Mouse (Mus musculus) CH12.LX (cell line): ENCODE data around the gene Cd5. TPM values are rescaled to one million over a fixed set of nuclear protein-coding genes. Genes with fewer than 3 reads are reported as not detected.

Experiments
- DNase-seq: peaks from one replicate; pipeline ENCODE4 v3.0.0-alpha.2; 2013; ENCODE audit errors: extremely low read depth
- H3K27ac ChIP-seq: 2 replicates; pipeline ENCODE4 v1.5.1; 2012; ENCODE audit warnings: low read depth, mild to moderate bottlenecking, control low read depth, moderate library complexity; ENCODE audit not compliant: insufficient read depth
- H3K27me3 ChIP-seq: replicated peaks from 2 replicates; pipeline ENCODE3; 2012; ENCODE audit warnings: inconsistent platforms
- H3K36me3 ChIP-seq, 2 experiments: replicated peaks in 1 of 2; 2 replicates each; pipeline versions ENCODE3 to v1.6.1; 2012; ENCODE audit warnings: inconsistent platforms in 1 of 2, low read length in 1 of 2, mild to moderate bottlenecking in 1 of 2, mixed read lengths in 1 of 2, moderate library complexity in 1 of 2; ENCODE audit not compliant: control insufficient read depth in 1 of 2, insufficient read depth in 1 of 2
- H3K4me1 ChIP-seq, 2 experiments: 2 replicates each; pipeline ENCODE4 v1.6.1; 2012; ENCODE audit warnings: inconsistent platforms in 1 of 2, moderate library complexity in 1 of 2; ENCODE audit not compliant: insufficient read depth in 2 of 2, control insufficient read depth in 1 of 2
- H3K4me2 ChIP-seq: 2 replicates; pipeline ENCODE4 v1.6.1; 2012; ENCODE audit warnings: low read depth, mild to moderate bottlenecking, control low read depth; ENCODE audit not compliant: poor library complexity, insufficient read depth, severe bottlenecking
- H3K4me3 ChIP-seq, 3 experiments: fragments of 150-350 bp in 1 of 3; sonication (generic) in 1 of 3; replicated peaks in 1 of 3; 2 replicates each; pipeline versions ENCODE3 to v1.5.1; 2011 to 2012; ENCODE audit warnings: low read depth in 2 of 3, low read length in 2 of 3, mild to moderate bottlenecking in 2 of 3, moderate library complexity in 2 of 3, control low read depth in 1 of 3, improper control_type of control experiment in 1 of 3, inconsistent platforms in 1 of 3, mixed read lengths in 1 of 3; ENCODE audit not compliant: poor library complexity in 1 of 3
- H3K79me2 ChIP-seq: replicated peaks from 2 replicates; pipeline ENCODE4 v1.6.1; 2012; ENCODE audit warnings: mild to moderate bottlenecking, moderate library complexity; ENCODE audit not compliant: control insufficient read depth, poor library complexity, insufficient read depth, severe bottlenecking; ENCODE audit errors: extremely low read depth
- H3K9ac ChIP-seq: 2 replicates; pipeline ENCODE4 v1.6.1; 2012; ENCODE audit warnings: low read depth, mild to moderate bottlenecking, control low read depth, moderate library complexity; ENCODE audit not compliant: insufficient read depth
- H3K9me3 ChIP-seq: replicated peaks from 2 replicates; pipeline ENCODE3; 2012; ENCODE audit warnings: low read length, inconsistent platforms, mixed read lengths
- BHLHE40 ChIP-seq: IDR thresholded peaks from 2 replicates; pipeline ENCODE4 v1.6.1; 2011; ENCODE audit warnings: mild to moderate bottlenecking, low read depth, low read length, improper control_type of control experiment
- CHD1 ChIP-seq: IDR thresholded peaks from 2 replicates; pipeline ENCODE4 v1.6.1; 2012; ENCODE audit warnings: low read depth, low read length, improper control_type of control experiment, inconsistent platforms
- CHD2 ChIP-seq: IDR thresholded peaks from 2 replicates; pipeline ENCODE4 v1.6.1; 2011; ENCODE audit warnings: low read length, improper control_type of control experiment
- CTCF ChIP-seq, 2 experiments: IDR thresholded peaks in 1 of 2; conservative IDR thresholded peaks in 1 of 2; 2 replicates each; pipeline ENCODE4 v1.5.1; 2011 to 2012; ENCODE audit warnings: low read depth in 2 of 2, low read length in 2 of 2, improper control_type of control experiment in 1 of 2, inconsistent platforms in 1 of 2, mild to moderate bottlenecking in 1 of 2, moderate library complexity in 1 of 2
- ELF1 ChIP-seq: IDR thresholded peaks from 2 replicates; pipeline ENCODE4 v1.6.1; 2014; ENCODE audit warnings: low read depth, mild to moderate bottlenecking, inconsistent platforms, low read length, improper control_type of control experiment
- EP300 ChIP-seq: IDR thresholded peaks from 2 replicates; pipeline ENCODE4 v1.6.1; 2011; ENCODE audit warnings: low read length, improper control_type of control experiment
- HCFC1 ChIP-seq: IDR thresholded peaks from 2 replicates; pipeline ENCODE4 v1.6.1; 2012; ENCODE audit warnings: low read depth, mild to moderate bottlenecking, inconsistent platforms, low read length, improper control_type of control experiment
- JUN ChIP-seq: IDR thresholded peaks from 2 replicates; pipeline ENCODE4 v1.6.1; 2011; ENCODE audit warnings: low read depth, mild to moderate bottlenecking, low read length, improper control_type of control experiment, moderate library complexity; ENCODE audit not compliant: insufficient read depth
- KAT2A ChIP-seq: IDR thresholded peaks from 2 replicates; pipeline ENCODE4 v1.6.1; 2012; ENCODE audit warnings: low read length, improper control_type of control experiment, inconsistent platforms; ENCODE audit not compliant: insufficient replicate concordance
- MEF2A ChIP-seq: IDR thresholded peaks from 2 replicates; pipeline ENCODE4 v1.6.1; 2014; ENCODE audit warnings: low read depth, mild to moderate bottlenecking, inconsistent platforms, low read length, improper control_type of control experiment, borderline replicate concordance
- NELFE ChIP-seq: IDR thresholded peaks from 2 replicates; pipeline ENCODE4 v1.6.1; 2011; ENCODE audit warnings: low read depth, low read length, improper control_type of control experiment
- NRF1 ChIP-seq: IDR thresholded peaks from 2 replicates; pipeline ENCODE4 v1.6.1; 2014; ENCODE audit warnings: low read depth, mild to moderate bottlenecking, inconsistent platforms, low read length, improper control_type of control experiment, moderate library complexity
- PAX5 ChIP-seq: IDR thresholded peaks from 2 replicates; pipeline ENCODE4 v1.6.1; 2012; ENCODE audit warnings: low read length, inconsistent platforms, mixed read lengths
- RAD21 ChIP-seq: IDR thresholded peaks from 2 replicates; pipeline ENCODE4 v1.6.1; 2011; ENCODE audit warnings: low read depth, mild to moderate bottlenecking, low read length, improper control_type of control experiment, moderate library complexity
- SMC3 ChIP-seq: IDR thresholded peaks from 2 replicates; pipeline ENCODE4 v1.6.1; 2011; ENCODE audit warnings: low read depth, low read length, improper control_type of control experiment
- TBP ChIP-seq: conservative IDR thresholded peaks from 2 replicates; pipeline ENCODE4 v1.6.1; 2011; ENCODE audit warnings: low read depth, low read length, improper control_type of control experiment
- TCF12 ChIP-seq: IDR thresholded peaks from 2 replicates; pipeline ENCODE4 v1.6.1; 2014; ENCODE audit warnings: low read depth, mild to moderate bottlenecking, inconsistent platforms, low read length, improper control_type of control experiment
- UBTF ChIP-seq: IDR thresholded peaks from 2 replicates; pipeline ENCODE4 v1.6.1; 2012; ENCODE audit warnings: low read depth, mild to moderate bottlenecking, inconsistent platforms, low read length, improper control_type of control experiment, moderate library complexity
- USF1 ChIP-seq: IDR thresholded peaks from 2 replicates; pipeline ENCODE4 v1.6.1; 2014; ENCODE audit warnings: low read depth, mild to moderate bottlenecking, inconsistent platforms, low read length, improper control_type of control experiment
- USF2 ChIP-seq: conservative IDR thresholded peaks from 2 replicates; pipeline ENCODE4 v1.6.1; 2011; ENCODE audit warnings: low read depth, low read length, improper control_type of control experiment
- ZC3H11A ChIP-seq: IDR thresholded peaks from 2 replicates; pipeline ENCODE4 v1.6.1; 2012; ENCODE audit warnings: low read depth, mild to moderate bottlenecking, inconsistent platforms, low read length, improper control_type of control experiment
- ZNF384 ChIP-seq: IDR thresholded peaks from 2 replicates; pipeline ENCODE4 v1.6.1; 2012; ENCODE audit warnings: low read depth, low read length, improper control_type of control experiment, inconsistent platforms
- dilution Hi-C: fragments of 300-500 bp; cut with MboI; formaldehyde crosslinking; loops from 2 replicates; pipeline ENCODE4 v1.14.3; 2020; ENCODE audit warnings: low sequenced_read_pairs; ENCODE audit not compliant: extremely low pct_unique_long_range_greater_than_20kb, extremely low pct_ligation_motif_present
- in situ Hi-C: fragments of 300-500 bp; cut with MboI; formaldehyde crosslinking; loops from 3 replicates; pipeline ENCODE4 v1.14.3; 2019; ENCODE audit warnings: low sequenced_read_pairs, low pct_ligation_motif_present, low pct_unique_long_range_greater_than_20kb, mixed read lengths
- polyA plus RNA-seq: library from polyadenylated mRNA; unstranded; fragments of >175 nt; gene quantifications from 2 replicates; pipeline ENCODE4 v1.2.1, GENCODE M21; 2012; ENCODE audit warnings: low read depth; ENCODE audit not compliant: insufficient read length
- total RNA-seq, 2 experiments: library from RNA; depleted of rRNA; stranded (reverse); fragments of 300-350 nt in 1 of 2; fragments of >200 nt in 1 of 2; gene quantifications; 2 replicates each; pipeline ENCODE4 v1.2.3; 2012 to 2014

The Cd5 gene
- total and polyA plus RNA-seq, 3 experiments: 8.7 to 51.4 (median 17.7) TPM

GRCm38 (mm10) chr19:10715476-10715875 lies 23.3 kb downstream of the Cd5 start:
- H3K36me3 ChIP-seq: peaks cover 38 to 94% of the 10 kb centered on the region in 2 experiments
- H3K27ac ChIP-seq: no peak overlapping the region
- H3K4me1 ChIP-seq: peaks cover 0 to 19% of the 10 kb centered on the region in 2 experiments; a peak in 1 of 4 replicates
- no peaks in the 10 kb centered on the region for H3K79me2 ChIP-seq
- H3K9me3 ChIP-seq: no peaks in the 10 kb centered on the region
- TF ChIP-seq USF1 (no peak), CHD2 (no peak), PAX5 (no peak), MEF2A (no peak), EP300 (no peak), ZNF384 (no peak), TBP (no peak), CHD1 (no peak), UBTF (no peak), JUN (no peak), KAT2A (no peak), USF2 (no peak), ZC3H11A (no peak)
- no peak for DNase-seq
- H3K4me2 ChIP-seq: no peak overlapping the region
- in situ Hi-C loops (no loop called here), dilution Hi-C loops (no loop called here)
- H3K9ac ChIP-seq: no peak overlapping the region
- H3K27me3 ChIP-seq: no peaks in the 10 kb centered on the region
- no peak overlapping the region for H3K4me3 ChIP-seq

GRCm38 (mm10) chr19:10714682-10715475 lies 23.9 kb downstream of the Cd5 start:
- DNase-seq: peak; percentile 80
- Histone ChIP-seq H3K4me3 (no peak overlapping the region), H3K79me2 (no peaks in the 10 kb centered on the region), H3K4me1 (peaks cover 0 to 20% of the 10 kb centered on the region in 2 experiments; a peak in 1 of 4 replicates), H3K9me3 (no peaks in the 10 kb centered on the region), H3K36me3 (peaks cover 38 to 94% of the 10 kb centered on the region in 2 experiments), H3K4me2 (no peak overlapping the region), H3K9ac (no peak overlapping the region), H3K27ac (no peak overlapping the region), H3K27me3 (no peaks in the 10 kb centered on the region)
- dilution Hi-C loops: no loop called here
- in situ Hi-C loops: no loop called here
- TF ChIP-seq HCFC1 (no peak), CTCF (conservative IDR thresholded peaks at IDR 0.05 in 1 of 2, IDR thresholded peaks at IDR 0.05 in 1 of 2; ENCODE audit: low read depth in 2 of 2, low read length in 2 of 2) (peak; percentile 41 to 94; a peak in 3 of 4 replicates), CHD1 (no peak), SMC3 (peak; percentile 97), ELF1 (no peak), NELFE (peak; percentile 13; the same call in 1 of the 2 replicates), NRF1 (no peak), TCF12 (no peak), RAD21 (peak; percentile 89), BHLHE40 (no peak), ZC3H11A (peak; percentile 96)
